Mouse (Mus musculus) C2C12 (cell line): ENCODE results near the gene Ankrd60. TPM values are rescaled to one million over a fixed set of nuclear protein-coding genes. Genes with fewer than 3 reads are reported as not detected.

ENCODE experiments used
- H3K27me3 ChIP-seq: one replicate; pipeline ENCODE4 v1.6.1; 2011; ENCODE audit not compliant: control insufficient read depth, insufficient read depth, insufficient read length
- H3K36me3 ChIP-seq: one replicate; pipeline ENCODE4 v1.6.1; 2011; ENCODE audit not compliant: control insufficient read depth, insufficient read depth
- H3K4me3 ChIP-seq: one replicate; pipeline ENCODE4 v1.5.1; 2011; ENCODE audit warnings: mild to moderate bottlenecking, control low read depth; ENCODE audit not compliant: poor library complexity, insufficient read depth, severe bottlenecking
- H3K79me2 ChIP-seq: one replicate; pipeline ENCODE4 v1.6.1; 2011; ENCODE audit not compliant: control insufficient read depth, insufficient read depth
- H3K79me3 ChIP-seq: one replicate; pipeline ENCODE4 v1.6.1; 2011; ENCODE audit warnings: low read depth, control low read depth
- H3ac ChIP-seq: one replicate; pipeline ENCODE3; 2011; ENCODE audit warnings: low read depth; ENCODE audit not compliant: control insufficient read depth, insufficient read length
- CEBPB ChIP-seq: IDR thresholded peaks from one replicate; pipeline ENCODE4 v1.6.1; 2011; ENCODE audit warnings: low read depth, mild to moderate bottlenecking, control low read depth, moderate library complexity
- CTCF ChIP-seq: IDR thresholded peaks from one replicate; pipeline ENCODE4 v1.5.1; 2011; ENCODE audit not compliant: control insufficient read depth, insufficient read depth, insufficient read length
- FOSL1 ChIP-seq: IDR thresholded peaks from one replicate; pipeline ENCODE4 v1.8.0; 2011; ENCODE audit warnings: mild to moderate bottlenecking, low read length; ENCODE audit not compliant: poor library complexity, insufficient read depth, severe bottlenecking
- MAX ChIP-seq: IDR thresholded peaks from one replicate; pipeline ENCODE4 v1.6.1; 2011; ENCODE audit warnings: mild to moderate bottlenecking, control low read depth
- MYOD1 ChIP-seq: IDR thresholded peaks from one replicate; pipeline ENCODE4 v1.6.1; 2011; ENCODE audit warnings: low read depth; ENCODE audit not compliant: control insufficient read depth, insufficient read length
- MYOG ChIP-seq: IDR thresholded peaks from one replicate; pipeline ENCODE4 v1.6.1; 2011; ENCODE audit not compliant: control insufficient read depth, insufficient read length; ENCODE audit errors: extremely low read depth
- USF1 ChIP-seq: IDR thresholded peaks from one replicate; pipeline ENCODE4 v1.6.1; 2011; ENCODE audit warnings: low read depth, mild to moderate bottlenecking, control low read depth, moderate library complexity
- polyA plus RNA-seq: library from polyadenylated mRNA; unstranded; fragments of >200 nt; fragmentation: generic; extraction: Trizol; gene quantifications from one replicate; pipeline ENCODE4 v1.2.1, GENCODE M21; 2012; ENCODE audit warnings: missing spikeins

Ankrd60 gene
- polyA plus RNA-seq, 1 experiment, result not detected

GRCm38 (mm10) chr2:173616156-173616555 is 38.0 kb upstream of the Ankrd60 start:
- Histone ChIP-seq H3ac (no peak overlapping the region), H3K4me3 (no peak overlapping the region), H3K36me3 (no peaks in the 10 kb centered on the region), H3K79me2 (no peaks in the 10 kb centered on the region), H3K27me3 (no peaks in the 10 kb centered on the region), H3K79me3 (no peaks in the 10 kb centered on the region)
- TF ChIP-seq USF1, result no peak
- no peak for TF ChIP-seq MYOG
- TF ChIP-seq MYOD1, result no peak
- no peak for TF ChIP-seq MAX
- no peak for TF ChIP-seq FOSL1
- TF ChIP-seq CEBPB, result no peak
- TF ChIP-seq CTCF, result no peak

DNA sequence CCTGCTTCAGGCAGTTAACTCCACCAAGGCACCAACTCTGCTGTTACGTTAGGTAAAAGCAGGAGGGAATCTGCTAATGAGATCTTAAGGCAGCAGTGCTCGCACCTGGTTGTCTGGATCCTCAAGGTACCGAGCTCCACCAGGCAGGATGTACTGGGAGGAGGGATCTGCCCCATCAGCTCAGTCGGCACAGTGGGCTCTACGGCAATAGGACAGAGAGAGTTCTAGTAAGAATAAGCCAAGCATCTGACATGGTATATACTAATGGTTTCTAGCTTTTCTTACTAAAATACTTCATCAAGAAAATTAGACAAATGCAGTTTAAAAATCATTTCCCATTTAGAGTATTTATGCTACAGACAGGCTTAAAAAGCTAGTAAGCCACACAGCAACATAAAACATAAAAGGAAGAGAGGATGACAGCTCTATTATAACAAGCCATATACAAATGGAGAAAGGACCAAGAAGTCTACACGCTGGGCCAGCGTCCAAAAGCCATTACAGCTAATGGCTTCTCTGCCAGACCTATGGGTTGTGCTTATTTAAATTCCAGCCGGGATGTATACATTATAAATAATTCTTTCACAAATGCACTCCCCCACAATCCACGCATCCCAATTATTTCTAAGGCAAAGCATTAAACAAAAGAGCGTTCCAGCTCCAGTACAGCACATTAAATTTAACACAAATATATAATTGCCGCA is 37.4 kb upstream of the Ankrd60 start:
- H3K27me3 ChIP-seq, result no peaks in the 10 kb centered on the region
- no peak overlapping the region for H3ac ChIP-seq
- no peaks in the 10 kb centered on the region for H3K36me3 ChIP-seq
- H3K4me3 ChIP-seq, result no peak overlapping the region
- TF ChIP-seq FOSL1, result no peak
- TF ChIP-seq MYOD1, result no peak
- no peaks in the 10 kb centered on the region for H3K79me2 ChIP-seq
- no peaks in the 10 kb centered on the region for H3K79me3 ChIP-seq

- H3K79me2 ChIP-seq, result no peaks in the 10 kb centered on the region
- TF ChIP-seq MYOG, result no peak
- H3K27me3 ChIP-seq, result no peaks in the 10 kb centered on the region
- H3K36me3 ChIP-seq, result no peaks in the 10 kb centered on the region
- no peaks in the 10 kb centered on the region for H3K79me3 ChIP-seq
- no peak overlapping the region for H3K4me3 ChIP-seq
- no peak overlapping the region for H3ac ChIP-seq
These were observed 30.1 kb upstream of the Ankrd60 start for GRCm38 (mm10) chr2:173608020-173608958.

DNA sequence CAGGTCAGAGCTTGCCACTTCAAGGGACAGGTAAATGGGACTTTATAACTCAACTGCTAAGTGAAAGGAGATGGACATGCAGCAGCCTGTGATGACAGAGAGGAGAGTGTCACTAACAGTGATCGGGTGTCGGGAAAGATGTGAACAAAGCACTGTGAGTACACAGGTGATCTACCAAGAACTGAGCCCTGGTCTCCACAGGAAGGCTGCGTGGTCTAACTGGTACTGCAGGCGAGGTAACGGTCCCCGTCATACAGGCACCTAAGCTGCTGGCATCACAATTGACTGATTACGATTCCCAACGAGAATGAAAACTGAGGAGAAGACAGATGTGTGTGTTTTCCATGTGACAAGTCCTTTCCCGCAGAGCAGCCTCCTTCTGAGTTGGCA is 28.2 kb upstream of the Ankrd60 start:
- Histone ChIP-seq H3K36me3 (no peaks in the 10 kb centered on the region), H3K79me3 (no peaks in the 10 kb centered on the region), H3K4me3 (no peak overlapping the region), H3K79me2 (no peaks in the 10 kb centered on the region), H3ac (no peak overlapping the region), H3K27me3 (no peaks in the 10 kb centered on the region)
- no peak for TF ChIP-seq CTCF
- no peak for TF ChIP-seq MYOD1

DNA sequence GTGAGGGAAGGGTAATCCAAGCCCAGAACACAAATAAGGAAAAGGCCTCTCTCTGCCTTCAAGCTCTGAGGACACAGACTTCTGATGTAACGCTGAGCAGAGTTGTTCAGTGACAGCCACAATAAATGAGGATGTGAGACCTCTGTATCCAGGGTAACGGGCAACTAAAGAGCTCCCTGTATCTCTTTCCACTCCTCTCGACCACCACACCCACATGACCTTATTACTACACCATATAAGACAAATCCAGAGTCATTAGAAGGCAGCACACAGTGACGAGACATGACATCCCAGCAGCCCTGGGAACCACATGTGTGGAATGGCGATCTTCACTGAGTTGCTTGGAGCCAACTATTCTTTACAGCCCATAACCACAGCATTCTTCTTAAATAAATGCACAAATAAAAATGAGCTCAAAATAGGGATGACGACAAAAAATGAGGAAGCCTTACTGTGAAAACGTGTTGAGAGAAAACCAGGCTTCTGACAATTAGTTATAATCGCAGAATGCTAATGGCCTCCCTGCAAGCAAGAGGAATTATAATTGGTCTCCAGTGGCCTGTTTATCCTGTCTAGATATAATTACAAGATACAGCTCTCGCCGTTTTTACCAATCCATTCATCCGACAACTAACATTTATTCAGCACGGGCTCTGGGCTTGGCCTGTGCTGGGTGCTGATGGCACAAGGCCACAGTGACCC is 27.7 kb upstream of the Ankrd60 start:
- Histone ChIP-seq H3ac (no peak overlapping the region), H3K79me2 (no peaks in the 10 kb centered on the region), H3K36me3 (no peaks in the 10 kb centered on the region), H3K79me3 (no peaks in the 10 kb centered on the region), H3K4me3 (no peak overlapping the region), H3K27me3 (no peaks in the 10 kb centered on the region)
- no peak for TF ChIP-seq MYOG
- no peak for TF ChIP-seq MAX

GRCm38 (mm10) chr2:173601861-173602260 is 23.7 kb upstream of the Ankrd60 start:
- H3K79me2 ChIP-seq, result no peaks in the 10 kb centered on the region
- TF ChIP-seq USF1 (no peak), CEBPB (no peak), MYOG (no peak), MYOD1 (no peak), CTCF (no peak), MAX (no peak), FOSL1 (no peak)
- H3ac ChIP-seq, result no peak overlapping the region
- no peaks in the 10 kb centered on the region for H3K79me3 ChIP-seq
- no peaks in the 10 kb centered on the region for H3K27me3 ChIP-seq
- no peak overlapping the region for H3K4me3 ChIP-seq
- H3K36me3 ChIP-seq, result no peaks in the 10 kb centered on the region
